Comparison of ENCODE assay signal across 25 mouse cellular contexts in the genomic region with DNA sequence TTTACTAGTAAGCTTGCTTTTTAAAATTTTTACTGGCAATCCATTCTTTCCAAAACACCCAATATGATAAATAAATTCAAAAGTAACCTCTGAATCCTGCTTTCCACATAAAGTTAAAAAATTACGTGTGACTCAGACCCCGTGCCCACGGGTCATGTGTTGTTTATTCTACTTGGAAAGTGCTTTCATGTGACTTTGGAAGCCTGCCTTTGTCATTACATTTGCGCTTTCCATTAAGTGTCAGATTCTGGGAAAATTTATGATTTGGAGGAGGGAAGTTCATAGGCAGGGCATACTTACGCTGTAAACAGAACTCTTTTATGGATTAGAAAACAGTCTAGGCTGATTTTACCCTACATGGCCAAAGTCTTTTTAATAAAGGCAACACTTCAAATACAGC.
DNase-seq lines count a peak whose midpoint lies in the region; ATAC-seq and TF ChIP-seq lines count a peak whose summit lies in the region.
"Had no signal": no experiment of that assay in that cellular context is flagged by ENCODE, and none has a peak within 500 bp of the region (broad histone marks: within the 10 kb centered on the region; RNA-seq: fewer than 3 reads in every experiment).

No protein-coding gene starts in this region.

- no peaks in the 10 kb centered on the region for H3K27me3 ChIP-seq in lung, embryonic 16.5 days (ENCODE audit: control insufficient read depth, insufficient read depth, low read depth, low read length)
- no peaks in the 10 kb centered on the region for H3K27me3 ChIP-seq in forebrain, embryonic 11.5 days (ENCODE audit: control insufficient read depth, insufficient read depth, low read length)
- H3K27me3 ChIP-seq in intestine, postnatal 0 days (replicated peaks; ENCODE audit: control insufficient read depth, insufficient read depth, low read length) = no peaks in the 10 kb centered on the region
- H3K27me3 ChIP-seq: embryonic facial prominence, embryonic 15.5 days; hindbrain, embryonic 15.5 days; liver, embryonic 15.5 days; neural tube, embryonic 12.5 days had no signal

- H3K27ac ChIP-seq in lung, embryonic 16.5 days (ENCODE audit: low read length) = no peak overlapping the region
- no peak overlapping the region for H3K27ac ChIP-seq in forebrain, embryonic 11.5 days (ENCODE audit: low read depth, low read length)
- H3K27ac ChIP-seq in intestine, postnatal 0 days (ENCODE audit: low read depth, low read length) = no peak overlapping the region
- H3K27ac ChIP-seq: embryonic facial prominence, embryonic 15.5 days; hindbrain, embryonic 15.5 days; limb, embryonic 10.5 days; liver, embryonic 15.5 days; neural tube, embryonic 12.5 days had no signal

- no peaks in the 10 kb centered on the region for H3K9me3 ChIP-seq in lung, embryonic 16.5 days (ENCODE audit: control insufficient read depth, low read length)
- no peaks in the 10 kb centered on the region for H3K9me3 ChIP-seq in forebrain, embryonic 11.5 days (ENCODE audit: control insufficient read depth, low read length)
- H3K9me3 ChIP-seq in intestine, postnatal 0 days (ENCODE audit: control insufficient read depth) = no peaks in the 10 kb centered on the region
- H3K9me3 ChIP-seq: embryonic facial prominence, embryonic 15.5 days; hindbrain, embryonic 15.5 days; limb, embryonic 10.5 days; liver, embryonic 15.5 days; neural tube, embryonic 12.5 days had no signal

- H3K36me3 ChIP-seq in lung, embryonic 16.5 days (ENCODE audit: control insufficient read depth, insufficient read depth, low read length) = no peaks in the 10 kb centered on the region
- no peaks in the 10 kb centered on the region for H3K36me3 ChIP-seq in forebrain, embryonic 11.5 days (ENCODE audit: control insufficient read depth, insufficient read depth, low read length)
- no peaks in the 10 kb centered on the region for H3K36me3 ChIP-seq in intestine, postnatal 0 days (ENCODE audit: control insufficient read depth, insufficient read depth)
- H3K36me3 ChIP-seq: embryonic facial prominence, embryonic 15.5 days; hindbrain, embryonic 15.5 days; limb, embryonic 10.5 days; liver, embryonic 15.5 days; neural tube, embryonic 12.5 days had no signal

- 34% methylated on average over 5 of the region's 5 CpGs for WGBS in lung, embryonic 16.5 days
- 93% methylated on average over 5 of the region's 5 CpGs for WGBS in forebrain, embryonic 11.5 days
- 57% methylated on average over 5 of the region's 5 CpGs for WGBS in intestine, postnatal 0 days

- peak; percentile 82 for ATAC-seq in lung, embryonic 16.5 days (ENCODE audit: low read depth)
- no peak for ATAC-seq in forebrain, embryonic 11.5 days (replicated peaks; ENCODE audit: low FRiP score)
- ATAC-seq in intestine, postnatal 0 days = no peak
- ATAC-seq: forebrain, embryonic 16.5 days had no signal

- TF ChIP-seq CTCF in intestine, postnatal 0 days (IDR thresholded peaks at IDR 0.05; ENCODE audit: low read depth) = no peak

- no peak overlapping the region for H3K9ac ChIP-seq in lung, embryonic 16.5 days (ENCODE audit: low read length)
- no peak overlapping the region for H3K9ac ChIP-seq in forebrain, embryonic 11.5 days (ENCODE audit: low read length)
- no peak overlapping the region for H3K9ac ChIP-seq in intestine, postnatal 0 days (ENCODE audit: low read depth, low read length)
- H3K9ac ChIP-seq: embryonic facial prominence, embryonic 15.5 days; hindbrain, embryonic 15.5 days; liver, embryonic 15.5 days; neural tube, embryonic 12.5 days had no signal

- DNase-seq in kidney, adult 9 months = peak; percentile 14
- DNase-seq in kidney, adult 18-20 months = no peak
- no peak for DNase-seq in lung, postnatal 14 days
- DNase-seq in kidney, postnatal 25 days = peak; percentile 11 to 30
- DNase-seq in forebrain, embryonic 11.5 days (ENCODE audit: low spot score) = no peak
- DNase-seq: adrenal gland, postnatal 10 days; B cell, adult 2 months; cerebellum, adult 18-20 months; cerebellum, postnatal 14 days; gastrocnemius, postnatal 10 days; heart, adult 11 months; liver; midbrain, embryonic 14.5 days; retina, postnatal 1 day; right cerebral cortex, postnatal 25 days; spleen, adult 18-20 months had no signal

- H3K4me3 ChIP-seq in lung, embryonic 16.5 days (ENCODE audit: low read length) = no peak overlapping the region
- no peak overlapping the region for H3K4me3 ChIP-seq in forebrain, embryonic 11.5 days (ENCODE audit: low read depth, low read length)
- no peak overlapping the region for H3K4me3 ChIP-seq in intestine, postnatal 0 days (ENCODE audit: low read depth, low read length)
- H3K4me3 ChIP-seq: embryonic facial prominence, embryonic 15.5 days; hindbrain, embryonic 15.5 days; limb, embryonic 10.5 days; liver, embryonic 15.5 days; neural tube, embryonic 12.5 days had no signal

- H3K4me1 ChIP-seq in lung, embryonic 16.5 days (replicated peaks; ENCODE audit: control insufficient read depth, insufficient read depth, low read length) = no peaks in the 10 kb centered on the region
- H3K4me1 ChIP-seq in forebrain, embryonic 11.5 days (replicated peaks; ENCODE audit: control insufficient read depth, insufficient read depth, low read length) = no peaks in the 10 kb centered on the region
- no peaks in the 10 kb centered on the region for H3K4me1 ChIP-seq in intestine, postnatal 0 days (replicated peaks; ENCODE audit: control insufficient read depth, insufficient read depth, low read length)
- H3K4me1 ChIP-seq: embryonic facial prominence, embryonic 15.5 days; hindbrain, embryonic 15.5 days; limb, embryonic 10.5 days; liver, embryonic 15.5 days; neural tube, embryonic 12.5 days had no signal

- H3K4me2 ChIP-seq in lung, embryonic 16.5 days (ENCODE audit: low read depth, low read length) = no peak overlapping the region
- H3K4me2 ChIP-seq in forebrain, embryonic 11.5 days (ENCODE audit: low read depth, low read length, severe bottlenecking) = no peak overlapping the region
- no peak overlapping the region for H3K4me2 ChIP-seq in intestine, postnatal 0 days (replicated peaks; ENCODE audit: low read depth)
- H3K4me2 ChIP-seq: embryonic facial prominence, embryonic 15.5 days; heart, embryonic 11.5 days; hindbrain, embryonic 15.5 days; liver, embryonic 15.5 days; neural tube, embryonic 12.5 days had no signal

Comparison
In these comparisons a context has a peak if more than half of its experiments do, and no peak if none do; other contexts are left out.
1. DNase-seq: peak in kidney, adult 9 months (single experiment) and kidney, postnatal 25 days (2 of 2); none in kidney, adult 18-20 months (single experiment), lung, postnatal 14 days (single experiment) and forebrain, embryonic 11.5 days (single experiment).